Mouse (Mus musculus): Measurements from ENCODE around the gene Ankrd36.

The Ankrd36 gene

GRCm38 (mm10) chr11:5734323-5734722, 164.8 kb downstream of the Ankrd36 start:
- DNase-seq (ENCODE audit: low read depth in 1 of 2, low spot score in 2 of 2), result no peak

GRCm38 (mm10) chr11:5737137-5737536, 167.7 kb downstream of the Ankrd36 start:
- no peak for DNase-seq (ENCODE audit: low read depth in 1 of 2, low spot score in 2 of 2)

Measured in monocyte, adult 2 months (primary cell).